Mouse (Mus musculus) spleen, postnatal 36 days (tissue): ENCODE measurements around the gene Zfp182.

ENCODE experiments used
- DNase-seq, 2 experiments: peaks; one replicate each; pipeline ENCODE4 v3.0.0; 2022; ENCODE audit warnings: low spot score in 2 of 2, mixed read lengths in 1 of 2

Gene Zfp182

DNA sequence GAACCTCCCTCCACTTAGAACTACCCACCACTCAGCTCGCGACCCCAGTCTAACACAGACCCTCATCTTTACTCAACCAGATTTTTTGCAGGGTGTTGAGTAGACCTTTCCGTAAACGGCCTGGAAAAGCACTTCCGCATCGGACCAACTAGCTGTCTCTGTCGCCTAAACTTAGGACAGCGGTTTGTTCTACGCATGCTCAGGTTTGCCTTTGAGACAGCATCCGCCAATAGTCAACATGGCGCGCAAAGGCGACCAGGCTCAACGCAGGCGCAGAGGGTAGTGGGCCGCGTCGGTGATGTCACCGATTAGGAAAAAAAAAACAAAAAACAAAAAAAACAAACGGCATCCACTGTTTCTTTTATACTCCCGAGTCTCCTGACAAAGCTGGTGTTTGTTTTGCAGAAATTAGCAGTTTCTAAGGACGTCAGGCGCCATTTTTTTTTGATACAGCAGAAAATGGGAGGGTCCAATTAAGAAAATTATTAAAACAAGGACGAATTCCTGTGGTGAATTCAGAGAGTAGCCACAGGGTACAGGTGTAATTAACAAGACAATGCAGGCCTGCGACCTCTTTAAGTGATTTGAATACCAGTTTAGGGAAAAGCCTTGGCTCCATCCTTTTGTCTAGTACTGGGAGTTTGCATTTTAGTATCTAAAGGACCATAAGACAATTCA lies at the start of gene Zfp182:
Zfp182 (minus strand) TSS at position 451 of the 678 bp plus-strand sequence.
- DNase-seq = peak; percentile 81

DNA sequence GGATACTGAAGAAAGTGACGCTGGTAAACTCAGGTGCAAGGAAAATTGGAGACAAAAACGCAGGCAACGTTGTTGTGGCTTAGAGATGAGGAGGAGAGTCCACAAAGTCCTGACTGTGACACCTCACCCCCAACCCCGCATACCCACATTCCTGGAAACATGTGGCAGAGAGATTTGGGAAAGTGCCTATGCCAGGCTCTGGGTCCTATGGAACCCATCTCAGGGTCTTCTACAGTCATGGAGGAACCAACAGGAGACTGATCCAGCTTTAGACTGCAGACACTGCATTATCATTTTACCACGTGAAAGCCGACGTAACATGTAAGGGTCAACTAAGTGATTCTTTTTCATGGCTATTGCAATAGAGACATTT lies 27.7 kb upstream of the Zfp182 start:
- no peak for DNase-seq

DNA sequence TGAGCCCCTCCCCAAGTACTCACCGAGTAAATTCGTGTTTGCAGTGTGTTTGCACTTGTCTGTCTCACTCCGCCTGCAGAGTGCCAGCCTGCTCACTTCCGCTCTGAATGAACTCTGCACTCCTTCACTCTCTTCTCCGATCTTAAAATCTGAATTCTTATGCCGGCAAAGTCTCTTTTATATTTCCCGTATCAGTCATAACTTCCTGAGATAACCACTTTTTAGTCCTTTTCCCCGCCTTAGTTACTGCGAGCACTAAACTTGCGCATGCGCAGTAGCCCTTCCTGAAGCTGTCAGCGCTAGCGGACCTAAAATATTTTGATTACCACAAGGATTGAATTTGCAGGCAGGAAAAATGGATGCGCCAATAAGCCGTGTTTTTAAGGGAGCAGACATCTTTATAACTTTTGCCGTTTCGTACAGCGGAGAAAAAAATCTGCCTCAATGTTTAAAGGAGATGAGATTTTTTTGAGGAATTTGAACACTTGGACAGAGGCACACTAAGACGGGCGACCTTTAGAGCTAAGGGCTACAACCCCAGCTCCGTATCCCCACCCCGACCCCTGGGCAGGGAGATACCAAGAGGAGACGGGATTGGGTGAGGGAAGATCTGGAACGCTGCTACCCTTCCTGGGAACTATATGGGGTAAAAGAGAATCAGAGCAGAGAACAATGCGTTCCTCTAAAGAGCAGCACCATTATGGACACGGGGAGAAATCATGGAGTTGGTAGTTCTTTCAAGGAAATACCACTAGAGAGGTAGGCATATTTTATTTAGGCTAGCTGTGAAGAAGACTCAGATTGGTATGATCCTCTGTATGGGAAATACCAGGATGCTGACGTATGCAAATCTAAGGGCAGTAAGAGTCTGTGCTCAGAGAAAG lies 27.1 kb upstream of the Zfp182 start, which contains the start of gene Zfp300:
Zfp300 (minus strand) TSS at position 545 of the 884 bp plus-strand sequence.
- DNase-seq = peak; percentile 46 to 54

DNA sequence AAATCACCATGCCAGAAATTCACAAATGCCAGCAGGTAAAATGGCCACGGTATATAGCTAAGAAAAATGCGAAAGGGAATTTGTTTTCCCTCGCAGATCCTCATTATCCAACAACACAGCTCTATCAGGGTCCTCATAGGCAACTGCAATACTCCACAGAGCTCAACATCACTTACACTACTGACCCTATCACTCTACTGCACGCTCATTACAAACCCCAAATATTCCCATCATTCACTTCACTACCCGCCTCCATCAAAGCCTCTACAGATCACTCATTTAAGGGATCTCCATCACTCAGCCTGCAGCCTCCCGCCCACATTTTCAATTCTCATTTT lies 26.5 kb upstream of the Zfp182 start:
- no peak for DNase-seq

DNA sequence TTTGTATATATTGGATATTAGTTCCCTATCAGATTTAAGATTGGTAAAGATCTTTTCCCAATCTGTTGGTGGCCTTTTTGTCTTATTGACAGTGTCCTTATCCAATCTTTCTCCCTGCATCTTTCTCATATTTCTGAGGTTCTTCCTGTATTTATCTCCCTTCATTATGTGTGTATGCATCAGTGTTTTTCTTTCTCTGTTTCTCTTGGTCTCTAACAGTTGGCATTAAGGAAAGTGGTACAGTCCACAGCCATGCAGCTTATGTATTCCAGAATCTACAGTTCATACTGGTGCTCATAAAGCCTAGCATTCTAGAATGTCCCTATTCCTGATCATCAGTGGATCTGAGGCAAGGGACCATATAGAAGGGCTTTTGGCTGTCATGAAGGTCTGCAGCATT lies 6.0 kb upstream of the Zfp182 start, which contains the start of gene Spaca5:
Spaca5 (plus strand) TSS at position 301 of the 400 bp plus-strand sequence.
- no peak for DNase-seq

DNA sequence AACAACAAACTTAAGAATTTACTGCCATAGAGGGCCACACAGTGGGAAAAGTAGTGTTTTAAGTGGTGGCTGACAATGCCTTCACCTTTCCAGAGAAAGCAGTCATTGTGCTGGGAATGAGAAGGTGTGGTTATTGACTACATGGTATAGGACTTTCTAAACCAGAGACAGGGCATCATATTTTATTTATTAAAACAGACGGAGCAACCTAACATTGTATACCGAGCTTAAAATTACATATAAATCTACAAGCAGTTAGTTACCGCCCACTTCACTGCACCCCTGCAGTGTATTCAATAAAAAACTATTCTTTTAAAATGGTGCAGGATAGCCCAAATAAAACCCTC lies 401 bp upstream of the Zfp182 start:
- no peak for DNase-seq

DNA sequence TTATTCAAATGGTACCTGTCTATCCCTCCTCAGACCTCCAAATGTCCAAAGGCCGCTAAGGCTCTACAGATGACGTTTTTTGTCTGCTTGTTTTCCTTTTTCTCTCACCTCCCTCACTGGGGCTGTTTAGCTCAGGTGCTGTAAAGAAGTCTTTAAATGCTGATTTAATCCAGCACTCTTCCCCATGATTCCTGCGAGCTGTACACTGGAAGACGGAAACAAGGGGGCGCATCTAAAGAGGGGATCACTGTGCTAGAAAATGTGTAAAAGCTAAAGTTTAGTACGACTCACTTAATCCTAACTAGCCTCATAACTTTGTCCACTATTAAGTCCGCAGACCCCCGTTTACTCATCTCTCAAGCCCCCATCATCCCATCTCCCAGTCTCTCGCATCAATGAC lies 656 bp downstream of the Zfp182 start:
- DNase-seq = peak in 1 of 2 experiments; percentile 0

DNA sequence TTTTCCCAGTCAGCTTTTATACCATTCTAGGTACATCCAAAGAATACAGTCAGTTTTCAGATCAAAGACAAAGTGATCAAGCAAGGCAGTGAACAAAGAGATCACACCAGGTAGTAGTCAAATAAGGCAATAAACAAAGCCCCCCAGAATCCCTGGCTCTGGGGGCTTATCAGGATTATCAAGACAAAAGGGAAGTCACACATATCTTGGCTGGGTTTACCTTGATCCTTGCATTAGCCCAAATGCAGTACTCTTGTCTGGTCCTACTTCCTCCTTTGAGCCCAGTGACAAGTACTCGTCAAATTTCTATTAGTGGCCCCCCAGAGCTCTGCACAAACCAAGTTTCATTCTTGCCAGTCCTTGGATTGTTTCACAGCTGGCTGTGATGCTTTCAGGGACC lies 81.2 kb downstream of the Zfp182 start:
- DNase-seq = no peak
